Comparison of ENCODE assay signal across 7 mouse cellular contexts in genomic region chr9:83834748-83835313, GRCm38 (mm10). TPM values are rescaled to one million over a fixed set of nuclear protein-coding genes. Genes with fewer than 3 reads are reported as not detected.
A peak's percentile ranks its signal among the peaks of the same experiment; 100 is the strongest.
DNase-seq lines count a peak whose midpoint lies in the region; ATAC-seq and TF ChIP-seq lines count a peak whose summit lies in the region.

No protein-coding gene starts in this region.

- no peaks in the 10 kb centered on the region for H3K9me3 ChIP-seq in lung, embryonic 16.5 days (ENCODE audit: control insufficient read depth, low read length)
- no peaks in the 10 kb centered on the region for H3K9me3 ChIP-seq in limb, embryonic 14.5 days (ENCODE audit: control insufficient read depth, low read length)
- H3K9me3 ChIP-seq in stomach, embryonic 15.5 days: no peaks in the 10 kb centered on the region

- peak overlapping the region; percentile 34; the same call in 1 of the 2 replicates for H3K27ac ChIP-seq in lung, embryonic 16.5 days (ENCODE audit: low read length)
- H3K27ac ChIP-seq in limb, embryonic 14.5 days (replicated peaks; ENCODE audit: low read depth, low read length): no peak overlapping the region
- no peak overlapping the region for H3K27ac ChIP-seq in stomach, embryonic 15.5 days

- TF ChIP-seq POLR2A in limb, embryonic 14.5 days (IDR thresholded peaks at IDR 0.05; ENCODE audit: borderline replicate concordance, extremely low read depth, insufficient read depth, insufficient read length): no peak

- peak overlapping the region; percentile 65 for H3K4me2 ChIP-seq in lung, embryonic 16.5 days (ENCODE audit: low read depth, low read length)
- peak overlapping the region; percentile 66 for H3K4me2 ChIP-seq in limb, embryonic 14.5 days (replicated peaks; ENCODE audit: low read depth, low read length, severe bottlenecking)
- H3K4me2 ChIP-seq in stomach, embryonic 15.5 days: peak overlapping the region; percentile 82

- H3K4me3 ChIP-seq in lung, embryonic 16.5 days (ENCODE audit: low read length): peak overlapping the region; percentile 72
- peak overlapping the region; percentile 86 for H3K4me3 ChIP-seq in limb, embryonic 14.5 days (replicated peaks; ENCODE audit: low read length)
- peak overlapping the region; percentile 66 for H3K4me3 ChIP-seq in stomach, embryonic 15.5 days (replicated peaks)

- ATAC-seq in lung, embryonic 16.5 days (ENCODE audit: low read depth): peak; percentile 37; the same call in 1 of the 2 replicates
- peak; percentile 18 for ATAC-seq in erythroid progenitor cell, adult 5-6 weeks (replicated peaks; ENCODE audit: low FRiP score, poor library complexity, severe bottlenecking)
- peak; percentile 62 for ATAC-seq in limb, embryonic 14.5 days (ENCODE audit: low FRiP score, low read depth)
- peak; percentile 69 for ATAC-seq in stomach, embryonic 15.5 days (ENCODE audit: insufficient read depth, low FRiP score, low read depth)

- H3K27me3 ChIP-seq in lung, embryonic 16.5 days (ENCODE audit: control insufficient read depth, insufficient read depth, low read depth, low read length): no peaks in the 10 kb centered on the region
- H3K27me3 ChIP-seq in limb, embryonic 14.5 days (ENCODE audit: control insufficient read depth, insufficient read depth, low read length): no peaks in the 10 kb centered on the region
- no peaks in the 10 kb centered on the region for H3K27me3 ChIP-seq in stomach, embryonic 15.5 days (replicated peaks)

- no peaks in the 10 kb centered on the region for H3K36me3 ChIP-seq in lung, embryonic 16.5 days (ENCODE audit: control insufficient read depth, insufficient read depth, low read length)
- H3K36me3 ChIP-seq in limb, embryonic 14.5 days (ENCODE audit: control insufficient read depth, insufficient read depth, low read length): no peaks in the 10 kb centered on the region
- H3K36me3 ChIP-seq in stomach, embryonic 15.5 days: no peaks in the 10 kb centered on the region

- under 1% methylated on average over 27 of the region's 27 CpGs for WGBS in lung, embryonic 16.5 days
- 3% methylated on average over 16 of the region's 27 CpGs for WGBS in limb, embryonic 14.5 days
- under 1% methylated on average over 26 of the region's 27 CpGs for WGBS in stomach, embryonic 15.5 days

- DNase-seq in lung, postnatal 14 days: no peak
- peak; percentile 8 for DNase-seq in limb, embryonic 14.5 days (ENCODE audit: low spot score)
- no peak for DNase-seq in frontal cortex, postnatal 10 days (ENCODE audit: low spot score in 2 of 2)
- DNase-seq in thymus, postnatal 4 days: no peak

- H3K9ac ChIP-seq in lung, embryonic 16.5 days (ENCODE audit: low read length): peak overlapping the region; percentile 79
- H3K9ac ChIP-seq in limb, embryonic 14.5 days (ENCODE audit: low read depth, low read length, severe bottlenecking): peak overlapping the region; percentile 85
- peak overlapping the region; percentile 53; the same call in 1 of the 2 replicates for H3K9ac ChIP-seq in stomach, embryonic 15.5 days

- H3K4me1 ChIP-seq in lung, embryonic 16.5 days (replicated peaks; ENCODE audit: control insufficient read depth, insufficient read depth, low read length): peaks cover 7% of the 10 kb centered on the region
- peaks cover 8% of the 10 kb centered on the region; the same call in 1 of the 2 replicates for H3K4me1 ChIP-seq in limb, embryonic 14.5 days (ENCODE audit: control insufficient read depth, insufficient read depth, low read length)
- H3K4me1 ChIP-seq in stomach, embryonic 15.5 days: peaks cover 6% of the 10 kb centered on the region; the same call in 1 of the 2 replicates

RNA-seq across cellular contexts. Expression of gene Ttk, which starts 0.3 kb away (rescaled TPM):
- 34.8 and 38.4 TPM in 2 replicates for polyA plus RNA-seq in lung, embryonic 16.5 days (2015; fragmentation: Nextera tagmentation; extraction: Ambion mirVana)
- 64.9 and 65.8 TPM in 2 replicates for total RNA-seq in erythroid progenitor cell, adult 5-6 weeks (2015; ENCODE audit: low replicate concordance)
- total RNA-seq in erythroid progenitor cell, adult 5-6 weeks (2017; ENCODE audit: low replicate concordance): 79.8 and 84.0 TPM in 2 replicates
- polyA plus RNA-seq in limb, embryonic 14.5 days (2012; rRNA removed): 14.7 and 20.9 TPM in 2 replicates
- 23.1 and 25.3 TPM in 2 replicates for polyA plus RNA-seq in limb, embryonic 14.5 days (2014; fragmentation: Nextera tagmentation; extraction: Ambion mirVana)
- 25.2 and 26.2 TPM in 2 replicates for polyA plus RNA-seq in stomach, embryonic 15.5 days (2015; fragmentation: Nextera tagmentation; extraction: Ambion mirVana)

RNA-seq across cellular contexts. Expression of gene Elovl4, which starts 28.8 kb away (rescaled TPM):
- polyA plus RNA-seq in lung, embryonic 16.5 days (2015; fragmentation: Nextera tagmentation; extraction: Ambion mirVana): 2.6 and 2.9 TPM in 2 replicates
- not detected in 2 replicates for total RNA-seq in erythroid progenitor cell, adult 5-6 weeks (2015; ENCODE audit: low replicate concordance)
- total RNA-seq in erythroid progenitor cell, adult 5-6 weeks (2017; ENCODE audit: low replicate concordance): not detected in 2 replicates
- polyA plus RNA-seq in limb, embryonic 14.5 days (2012; rRNA removed): 15.7 and 16.2 TPM in 2 replicates
- 54.3 and 71.6 TPM in 2 replicates for polyA plus RNA-seq in limb, embryonic 14.5 days (2014; fragmentation: Nextera tagmentation; extraction: Ambion mirVana)
- 9.6 and 11.7 TPM in 2 replicates for polyA plus RNA-seq in stomach, embryonic 15.5 days (2015; fragmentation: Nextera tagmentation; extraction: Ambion mirVana)

Comparison
In these comparisons a context has a peak if more than half of its experiments do, and no peak if none do; other contexts are left out.
1. ATAC-seq: peak in every context shown above with its lines; median percentile 69 in stomach, embryonic 15.5 days; 62 in limb, embryonic 14.5 days; 37 in lung, embryonic 16.5 days; 18 in erythroid progenitor cell, adult 5-6 weeks.